ENCODE assay signal across 10 mouse cellular contexts in the genomic region with DNA sequence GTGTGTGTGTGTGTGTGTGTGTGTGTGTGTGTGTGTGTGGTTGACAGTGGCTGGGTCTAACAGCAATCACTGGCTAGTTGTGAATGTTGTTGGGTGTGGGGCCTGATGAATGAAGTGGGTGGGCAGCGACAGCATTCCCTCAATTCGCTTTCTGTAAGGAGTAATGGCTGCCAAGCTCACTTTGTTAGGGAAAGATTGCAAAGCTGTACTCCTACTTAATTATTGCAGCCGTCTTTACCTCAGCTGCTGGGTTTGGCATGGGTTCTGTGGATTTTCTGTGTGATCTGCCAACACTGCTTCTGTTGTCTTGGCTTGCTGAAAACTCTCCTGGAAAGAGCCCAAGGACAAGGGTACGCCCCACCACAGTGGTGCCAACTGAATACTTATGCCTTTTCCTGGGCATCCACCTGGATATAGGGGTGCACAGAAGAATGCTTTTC.
DNase-seq lines count a peak whose midpoint lies in the region; ATAC-seq lines count a peak whose summit lies in the region.
"Had no signal": no experiment of that assay in that cellular context is flagged by ENCODE, and none has a peak within 500 bp of the region (broad histone marks: within the 10 kb centered on the region; RNA-seq: fewer than 3 reads in every experiment).

No protein-coding gene starts in this region.

- no peaks in the 10 kb centered on the region for H3K36me3 ChIP-seq in intestine, embryonic 15.5 days
- H3K36me3 ChIP-seq in heart, embryonic 10.5 days: no peaks in the 10 kb centered on the region
- H3K36me3 ChIP-seq: embryonic facial prominence, embryonic 15.5 days had no signal

- no peaks in the 10 kb centered on the region for H3K27me3 ChIP-seq in intestine, embryonic 15.5 days (replicated peaks)
- H3K27me3 ChIP-seq in heart, embryonic 10.5 days (ENCODE audit: insufficient read depth, poor library complexity, severe bottlenecking): no peaks in the 10 kb centered on the region
- H3K27me3 ChIP-seq: embryonic facial prominence, embryonic 15.5 days; megakaryocyte, embryonic 14.5 days had no signal

- no peaks in the 10 kb centered on the region for H3K4me1 ChIP-seq in intestine, embryonic 15.5 days (replicated peaks)
- H3K4me1 ChIP-seq in heart, embryonic 10.5 days: no peaks in the 10 kb centered on the region
- H3K4me1 ChIP-seq: embryonic facial prominence, embryonic 15.5 days; megakaryocyte, embryonic 14.5 days had no signal

- H3K4me2 ChIP-seq in intestine, embryonic 15.5 days (replicated peaks): no peak overlapping the region
- H3K4me2 ChIP-seq: embryonic facial prominence, embryonic 15.5 days had no signal

- intact Hi-C loops in left cerebral cortex, postnatal 10 days (cut with DNase I): no loop called here

- H3K9ac ChIP-seq in intestine, embryonic 15.5 days: no peak overlapping the region
- H3K9ac ChIP-seq: embryonic facial prominence, embryonic 15.5 days had no signal

- H3K9me3 ChIP-seq in intestine, embryonic 15.5 days: no peaks in the 10 kb centered on the region
- no peaks in the 10 kb centered on the region for H3K9me3 ChIP-seq in heart, embryonic 10.5 days
- H3K9me3 ChIP-seq: embryonic facial prominence, embryonic 15.5 days had no signal

- 87% methylated on average over 4 of the region's 4 CpGs for WGBS in intestine, embryonic 15.5 days
- 76% methylated on average over 4 of the region's 4 CpGs for WGBS in heart, embryonic 10.5 days

- no peak for ATAC-seq in megakaryocyte progenitor cell, adult 5-6 weeks (replicated peaks; ENCODE audit: poor library complexity)
- no peak for ATAC-seq in intestine, embryonic 15.5 days

- H3K27ac ChIP-seq in intestine, embryonic 15.5 days: no peak overlapping the region
- H3K27ac ChIP-seq in heart, embryonic 10.5 days: no peak overlapping the region
- H3K27ac ChIP-seq: embryonic facial prominence, embryonic 15.5 days had no signal

- H3K4me3 ChIP-seq in intestine, embryonic 15.5 days (replicated peaks): no peak overlapping the region
- H3K4me3 ChIP-seq in heart, embryonic 10.5 days: no peak overlapping the region
- H3K4me3 ChIP-seq: embryonic facial prominence, embryonic 15.5 days; megakaryocyte, embryonic 14.5 days had no signal

- DNase-seq in testis, postnatal 14 days (ENCODE audit: low spot score): peak; percentile 6
- DNase-seq in testis, postnatal 10 days (ENCODE audit: low spot score): no peak
- DNase-seq in frontal cortex, postnatal 10 days (ENCODE audit: low spot score in 2 of 2): peak; percentile 53 to 60
- peak; percentile 26 to 71 for DNase-seq in left cerebral cortex, postnatal 10 days (ENCODE audit: extremely low spot score in 1 of 2, low spot score in 2 of 2)
- no peak for DNase-seq in kidney, postnatal 25 days
- DNase-seq in heart, embryonic 10.5 days (ENCODE audit: low spot score): no peak

Comparison
In these comparisons a context has a peak if more than half of its experiments do, and no peak if none do; other contexts are left out.
1. DNase-seq: peak in testis, postnatal 14 days (single experiment), frontal cortex, postnatal 10 days (2 of 2) and left cerebral cortex, postnatal 10 days (2 of 2); none in testis, postnatal 10 days (single experiment), kidney, postnatal 25 days (0 of 2) and heart, embryonic 10.5 days (single experiment).